Mouse (Mus musculus) bone marrow macrophage, adult 2 months (primary cell): Measurements from ENCODE around the gene Gsx2.

Experiments used
- CTCF ChIP-seq: IDR thresholded peaks from 2 replicates; pipeline ENCODE4 v1.5.1; 2012; ENCODE audit warnings: low read depth, mild to moderate bottlenecking, low read length, moderate library complexity
- POLR2A ChIP-seq: IDR thresholded peaks from 2 replicates; pipeline ENCODE4 v1.6.1; 2012; ENCODE audit warnings: mild to moderate bottlenecking, low read depth, low read length, borderline replicate concordance

DNA sequence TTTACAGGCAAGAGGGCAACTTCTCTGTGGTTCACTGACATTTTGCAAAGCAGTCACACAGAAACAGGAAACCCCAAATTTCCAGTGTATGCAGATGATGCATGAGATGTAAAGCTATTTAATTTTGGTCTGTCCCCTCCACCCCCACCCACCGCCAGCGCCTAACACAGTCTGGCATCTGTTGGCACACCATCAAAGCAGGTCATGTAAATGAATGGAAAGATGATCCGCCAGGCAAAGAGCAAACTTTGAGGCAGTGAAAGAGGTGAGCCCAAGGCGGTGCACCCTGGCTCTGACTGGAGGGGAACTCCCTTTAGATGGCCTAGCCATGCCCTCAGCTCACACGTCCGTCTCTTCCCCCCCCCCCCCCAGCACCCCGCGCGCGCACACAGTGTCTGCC, 8.7 kb upstream of the Gsx2 start:
- no peak for TF ChIP-seq POLR2A
- TF ChIP-seq CTCF: no peak
